Mouse (Mus musculus): ENCODE measurements at regions not wholly inside any gene's neighbourhood (a gene's known extent, or its start where the extent isn't known, plus 50 kb on each side); places are given as distances from the start of the nearest gene placed in this dataset.

- peak in 1 of 2 experiments; percentile 25 for DNase-seq
These were observed 339.1 kb downstream of the Btg1 start for GRCm38 (mm10) chr10:96955776-96956448.

- no peak for DNase-seq
These were observed 339.6 kb downstream of the Btg1 start for GRCm38 (mm10) chr10:96956449-96956834.

GRCm38 (mm10) chr10:96957019-96957418, 340.2 kb downstream of the Btg1 start:
- no peak for DNase-seq

GRCm38 (mm10) chr10:96969825-96970224, 353.0 kb downstream of the Btg1 start:
- DNase-seq, result no peak

GRCm38 (mm10) chr10:96970737-96971136, 353.9 kb downstream of the Btg1 start:
- DNase-seq, result no peak

GRCm38 (mm10) chr10:96971810-96972209, 355.0 kb downstream of the Btg1 start:
- DNase-seq, result no peak

- DNase-seq, result no peak
These were observed 357.6 kb downstream of the Btg1 start for GRCm38 (mm10) chr10:96974326-96974977.

- DNase-seq, result no peak
These were observed 359.9 kb downstream of the Btg1 start for GRCm38 (mm10) chr10:96976691-96977090.

GRCm38 (mm10) chr10:96980494-96980831, 363.7 kb downstream of the Btg1 start:
- no peak for DNase-seq

- DNase-seq, result no peak
These were observed 364.2 kb downstream of the Btg1 start for GRCm38 (mm10) chr10:96980832-96981515.

GRCm38 (mm10) chr10:96981516-96981869, 364.7 kb downstream of the Btg1 start:
- no peak for DNase-seq

- no peak for DNase-seq
These were observed 384.1 kb downstream of the Btg1 start for GRCm38 (mm10) chr10:97000871-97001270.

GRCm38 (mm10) chr10:97008873-97009272, 392.1 kb downstream of the Btg1 start:
- no peak for DNase-seq

- no peak for DNase-seq
These were observed 393.1 kb downstream of the Btg1 start for GRCm38 (mm10) chr10:97009859-97010258.

GRCm38 (mm10) chr10:97018641-97019040, 401.8 kb downstream of the Btg1 start:
- DNase-seq, result peak in 1 of 2 experiments; percentile 12

GRCm38 (mm10) chr10:97028776-97029175, 412.0 kb downstream of the Btg1 start:
- DNase-seq, result no peak

- DNase-seq, result peak in 1 of 2 experiments; percentile 19
These were observed 414.2 kb downstream of the Btg1 start for GRCm38 (mm10) chr10:97030996-97031395.

GRCm38 (mm10) chr10:97035371-97035786, 418.6 kb downstream of the Btg1 start:
- peak; percentile 45 to 49 for DNase-seq

GRCm38 (mm10) chr10:97038025-97038424, 421.2 kb downstream of the Btg1 start:
- no peak for DNase-seq

GRCm38 (mm10) chr10:97047566-97047965, 430.8 kb downstream of the Btg1 start:
- no peak for DNase-seq

GRCm38 (mm10) chr10:97047996-97048395, 431.2 kb downstream of the Btg1 start:
- DNase-seq, result no peak

- no peak for DNase-seq
These were observed 424.9 kb upstream of the Dcn start for GRCm38 (mm10) chr10:97054472-97054871.

GRCm38 (mm10) chr10:97061961-97062360, 417.4 kb upstream of the Dcn start:
- DNase-seq, result no peak

GRCm38 (mm10) chr10:97064546-97064945, 414.9 kb upstream of the Dcn start:
- DNase-seq, result peak in 1 of 2 experiments; percentile 29
